Mouse (Mus musculus): ENCODE measurements at regions not wholly inside any gene's neighbourhood (a gene's known extent, or its start where the extent isn't known, plus 50 kb on each side); places are given as distances from the start of the nearest gene placed in this dataset.

DNA sequence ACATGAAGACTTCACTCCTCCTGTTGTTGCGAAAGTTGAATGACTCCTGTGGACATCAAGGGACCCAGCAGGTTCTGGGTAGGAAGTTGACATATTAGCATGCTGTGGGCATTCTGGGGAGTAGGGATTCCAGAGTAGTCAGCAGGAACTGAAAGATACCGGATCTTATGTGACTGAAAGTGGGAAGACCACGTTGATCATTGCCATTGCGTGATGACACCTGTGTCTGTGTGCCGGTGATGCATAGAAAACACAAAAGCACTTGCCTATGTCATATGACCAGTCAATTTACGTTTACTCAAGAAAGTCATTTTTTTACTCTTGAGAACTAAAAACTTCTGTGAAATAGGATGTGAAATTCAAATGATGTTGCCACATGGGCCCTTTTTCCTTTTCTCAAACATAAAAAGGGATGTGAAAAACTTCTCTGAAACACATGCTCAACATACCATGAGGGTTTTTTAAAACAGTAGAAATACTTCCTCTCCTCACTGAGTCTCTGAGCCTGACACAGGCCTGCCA is 176.8 kb upstream of the Ahr start:
- Histone ChIP-seq H3K36me3 (replicated peaks; ENCODE audit: control insufficient read depth, insufficient read depth, low read depth) (no peaks in the 10 kb centered on the region), H3K4me3 (ENCODE audit: insufficient read depth in 1 of 2, low read depth in 2 of 2, low read length in 2 of 2) (no peak overlapping the region), H3K9ac (replicated peaks) (no peak overlapping the region), H3K27me3 (ENCODE audit: control insufficient read depth, insufficient read depth, low read length) (no peaks in the 10 kb centered on the region), H3K4me1 (replicated peaks; ENCODE audit: control insufficient read depth in 2 of 2, insufficient read depth in 2 of 2, low read length in 1 of 2) (no peaks in the 10 kb centered on the region), H3K9me3 (ENCODE audit: control insufficient read depth, low read length) (no peaks in the 10 kb centered on the region), H3K4me2 (ENCODE audit: low read depth) (no peak overlapping the region), H3K27ac (no peak overlapping the region)
- ATAC-seq (ENCODE audit: insufficient read depth), result no peak
- no peak for DNase-seq (ENCODE audit: low read depth in 3 of 3, low spot score in 3 of 3)
- no peak for TF ChIP-seq EP300 (IDR thresholded peaks at IDR 0.05; ENCODE audit: low read depth)
- no peak for TF ChIP-seq CTCF (IDR thresholded peaks at IDR 0.05; ENCODE audit: low read depth)
- 76% methylated on average over 6 of the region's 6 CpGs for WGBS (ENCODE audit: insufficient replicate concordance)

DNA sequence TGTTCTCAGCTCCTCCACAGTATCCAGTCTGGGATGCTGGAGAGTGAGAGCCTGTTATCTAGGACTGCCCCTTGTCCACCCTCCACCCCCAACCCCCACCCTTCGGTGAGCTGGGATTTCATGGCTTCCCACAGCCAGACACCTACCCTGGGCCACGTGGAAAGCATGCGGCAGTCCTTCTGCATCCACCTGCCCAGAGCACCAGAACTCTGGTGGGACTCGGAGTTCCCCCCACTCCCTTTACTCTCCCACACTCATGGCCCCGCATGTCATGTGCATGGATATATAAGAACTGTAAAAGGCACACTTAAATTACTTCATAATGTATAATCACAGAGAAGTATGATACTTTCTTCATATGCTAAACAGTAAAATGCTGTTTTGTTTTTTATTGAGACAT is 175.5 kb upstream of the Ahr start:
- no peak for ATAC-seq (ENCODE audit: insufficient read depth)
- Histone ChIP-seq H3K9me3 (ENCODE audit: control insufficient read depth, low read length) (no peaks in the 10 kb centered on the region), H3K4me1 (replicated peaks; ENCODE audit: control insufficient read depth in 2 of 2, insufficient read depth in 2 of 2, low read length in 1 of 2) (no peaks in the 10 kb centered on the region), H3K9ac (replicated peaks) (no peak overlapping the region), H3K4me3 (ENCODE audit: insufficient read depth in 1 of 2, low read depth in 2 of 2, low read length in 2 of 2) (no peak overlapping the region), H3K36me3 (replicated peaks; ENCODE audit: control insufficient read depth, insufficient read depth, low read depth) (no peaks in the 10 kb centered on the region), H3K4me2 (ENCODE audit: low read depth) (no peak overlapping the region), H3K27me3 (ENCODE audit: control insufficient read depth, insufficient read depth, low read length) (no peaks in the 10 kb centered on the region), H3K27ac (no peak overlapping the region)
- WGBS (ENCODE audit: insufficient replicate concordance), result 60% methylated on average over 5 of the region's 5 CpGs
- TF ChIP-seq CTCF (IDR thresholded peaks at IDR 0.05; ENCODE audit: low read depth) (no peak), EP300 (IDR thresholded peaks at IDR 0.05; ENCODE audit: low read depth) (no peak)
- no peak for DNase-seq (ENCODE audit: low read depth in 3 of 3, low spot score in 3 of 3)

DNA sequence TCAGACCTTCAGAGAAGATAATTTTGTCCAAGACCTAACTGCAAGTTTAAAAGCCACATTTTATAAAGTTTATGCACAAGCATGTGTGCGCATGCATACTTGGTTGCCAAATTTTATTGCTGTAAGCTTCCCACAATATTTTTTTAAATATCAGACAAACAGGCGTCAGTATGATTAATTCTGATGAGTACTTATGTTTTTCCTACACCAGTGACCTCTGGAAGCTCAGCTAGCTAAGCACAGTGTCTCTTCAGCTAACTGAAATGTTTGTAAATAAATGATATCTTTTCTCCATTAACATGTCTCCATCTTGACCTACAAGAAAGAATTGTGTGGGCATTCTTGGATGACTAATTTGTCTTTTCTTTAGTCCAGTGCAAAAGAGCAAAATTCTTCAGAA is 168.6 kb upstream of the Ahr start:
- 54% methylated on average over 2 of the region's 2 CpGs for WGBS (ENCODE audit: insufficient replicate concordance)
- H3K36me3 ChIP-seq (replicated peaks; ENCODE audit: control insufficient read depth, insufficient read depth, low read depth), result no peaks in the 10 kb centered on the region

DNA sequence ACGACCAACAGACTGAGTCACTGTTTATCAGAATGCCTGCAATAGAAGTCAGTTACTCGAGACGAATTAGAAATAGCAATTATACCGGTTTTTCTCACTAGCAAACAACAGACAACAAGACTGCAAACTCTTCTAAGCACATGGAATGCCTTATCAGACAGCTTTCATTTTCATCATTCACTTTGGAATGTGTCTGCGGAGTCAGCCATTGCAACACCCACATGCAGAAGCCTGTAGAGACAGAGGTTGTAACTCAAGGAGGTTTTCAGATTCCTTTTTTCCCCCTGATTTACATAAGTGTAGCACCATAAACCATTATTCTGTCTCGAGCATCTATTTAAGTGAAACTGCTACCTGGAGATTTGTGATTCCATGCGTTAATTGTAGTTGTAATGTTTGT is 167.8 kb upstream of the Ahr start:
- TF ChIP-seq EP300 (IDR thresholded peaks at IDR 0.05; ENCODE audit: low read depth) (no peak), CTCF (IDR thresholded peaks at IDR 0.05; ENCODE audit: low read depth) (no peak)
- Histone ChIP-seq H3K4me1 (replicated peaks; ENCODE audit: control insufficient read depth in 2 of 2, insufficient read depth in 2 of 2, low read length in 1 of 2) (no peaks in the 10 kb centered on the region; a peak in 1 of 4 replicates), H3K9me3 (ENCODE audit: control insufficient read depth, low read length) (no peaks in the 10 kb centered on the region), H3K9ac (replicated peaks) (no peak overlapping the region), H3K36me3 (replicated peaks; ENCODE audit: control insufficient read depth, insufficient read depth, low read depth) (no peaks in the 10 kb centered on the region), H3K4me3 (ENCODE audit: insufficient read depth in 1 of 2, low read depth in 2 of 2, low read length in 2 of 2) (no peak overlapping the region), H3K27ac (no peak overlapping the region), H3K27me3 (ENCODE audit: control insufficient read depth, insufficient read depth, low read length) (no peaks in the 10 kb centered on the region), H3K4me2 (ENCODE audit: low read depth) (no peak overlapping the region)
- DNase-seq (ENCODE audit: low read depth in 3 of 3, low spot score in 3 of 3) (no peak), ATAC-seq (ENCODE audit: insufficient read depth) (no peak)
- 48% methylated on average over 7 of the region's 7 CpGs for WGBS (ENCODE audit: insufficient replicate concordance)

More for the DNA sequence above, 168.6 kb upstream of the Ahr start:
- Histone ChIP-seq H3K9me3 (ENCODE audit: control insufficient read depth, low read length) (no peaks in the 10 kb centered on the region), H3K4me3 (ENCODE audit: insufficient read depth in 1 of 2, low read depth in 2 of 2, low read length in 2 of 2) (no peak overlapping the region), H3K9ac (replicated peaks) (no peak overlapping the region), H3K27ac (no peak overlapping the region), H3K27me3 (ENCODE audit: control insufficient read depth, insufficient read depth, low read length) (no peaks in the 10 kb centered on the region), H3K4me1 (replicated peaks; ENCODE audit: control insufficient read depth in 2 of 2, insufficient read depth in 2 of 2, low read length in 1 of 2) (no peaks in the 10 kb centered on the region; a peak in 1 of 4 replicates), H3K4me2 (ENCODE audit: low read depth) (no peak overlapping the region)
- ATAC-seq (ENCODE audit: insufficient read depth), result no peak
- TF ChIP-seq CTCF (IDR thresholded peaks at IDR 0.05; ENCODE audit: low read depth), result no peak
- no peak for TF ChIP-seq EP300 (IDR thresholded peaks at IDR 0.05; ENCODE audit: low read depth)
- no peak for DNase-seq (ENCODE audit: low read depth in 3 of 3, low spot score in 3 of 3)

DNA sequence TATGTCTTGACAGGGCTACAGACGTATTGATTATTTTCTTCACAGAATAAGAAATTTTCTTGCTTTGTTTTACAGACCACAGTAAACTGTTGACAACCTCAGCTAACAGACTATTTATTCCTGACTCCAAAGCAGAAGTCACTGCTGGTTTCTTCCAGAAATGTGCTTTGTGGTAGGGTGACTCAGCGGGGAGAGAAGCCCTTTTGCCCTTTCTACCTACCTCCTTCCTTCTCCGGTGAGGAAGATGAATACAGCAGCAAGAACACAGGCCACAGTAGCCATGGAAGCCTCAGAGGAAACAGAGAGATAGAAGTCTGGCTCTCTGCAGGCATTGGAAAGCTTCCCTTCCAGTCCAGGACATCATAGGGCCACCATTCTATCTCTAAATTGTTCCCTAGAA is 159.4 kb upstream of the Ahr start:
- WGBS (ENCODE audit: insufficient replicate concordance), result 24% methylated on average over 3 of the region's 3 CpGs
- DNase-seq (ENCODE audit: low read depth in 3 of 3, low spot score in 3 of 3) (no peak), ATAC-seq (ENCODE audit: insufficient read depth) (no peak)
- Histone ChIP-seq H3K9me3 (ENCODE audit: control insufficient read depth, low read length) (no peaks in the 10 kb centered on the region), H3K27me3 (ENCODE audit: control insufficient read depth, insufficient read depth, low read length) (no peaks in the 10 kb centered on the region), H3K9ac (replicated peaks) (no peak overlapping the region), H3K4me3 (ENCODE audit: insufficient read depth in 1 of 2, low read depth in 2 of 2, low read length in 2 of 2) (no peak overlapping the region), H3K4me2 (ENCODE audit: low read depth) (no peak overlapping the region), H3K36me3 (replicated peaks; ENCODE audit: control insufficient read depth, insufficient read depth, low read depth) (no peaks in the 10 kb centered on the region), H3K27ac (no peak overlapping the region), H3K4me1 (replicated peaks; ENCODE audit: control insufficient read depth in 2 of 2, insufficient read depth in 2 of 2, low read length in 1 of 2) (no peaks in the 10 kb centered on the region; a peak in 1 of 4 replicates)
- TF ChIP-seq CTCF (IDR thresholded peaks at IDR 0.05; ENCODE audit: low read depth) (no peak), EP300 (IDR thresholded peaks at IDR 0.05; ENCODE audit: low read depth) (no peak)
